ENCODE assay signal across 14 mouse cellular contexts in the genomic region with DNA sequence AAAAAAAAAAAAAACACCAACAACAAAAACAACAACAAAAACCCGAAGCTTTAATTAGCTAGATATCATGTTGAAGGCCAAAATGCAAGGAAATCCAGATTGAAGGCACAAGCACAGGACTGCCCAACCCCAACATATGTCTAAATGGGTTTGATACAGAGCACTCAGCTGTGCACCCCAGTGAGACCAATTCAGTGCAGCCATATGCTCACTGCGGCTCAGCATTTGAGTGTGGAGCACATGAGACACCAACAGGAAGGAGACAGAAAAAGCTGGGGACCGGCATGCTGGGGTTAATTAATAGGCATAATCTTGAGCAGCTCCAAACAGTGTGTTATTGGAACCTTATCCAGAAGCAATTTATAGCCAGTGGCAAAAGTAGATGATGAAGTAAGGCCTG.
DNase-seq lines count a peak whose midpoint lies in the region; ATAC-seq lines count a peak whose summit lies in the region.
"Had no signal": no experiment of that assay in that cellular context is flagged by ENCODE, and none has a peak within 500 bp of the region (broad histone marks: within the 10 kb centered on the region; RNA-seq: fewer than 3 reads in every experiment).

No protein-coding gene starts in this region.

- no peaks in the 10 kb centered on the region for H3K36me3 ChIP-seq in hindbrain, embryonic 13.5 days
- H3K36me3 ChIP-seq in hindbrain, embryonic 12.5 days, result no peaks in the 10 kb centered on the region
- H3K36me3 ChIP-seq in hindbrain, embryonic 16.5 days (ENCODE audit: control insufficient read depth, insufficient read depth, low read length), result peaks cover 2% of the 10 kb centered on the region; the same call in 1 of the 2 replicates
- H3K36me3 ChIP-seq: embryonic facial prominence, embryonic 15.5 days; kidney, embryonic 15.5 days had no signal

- WGBS in hindbrain, embryonic 13.5 days, result 64% methylated on average over 3 of the region's 3 CpGs
- 85% methylated on average over 3 of the region's 3 CpGs for WGBS in hindbrain, embryonic 12.5 days
- 64% methylated on average over 3 of the region's 3 CpGs for WGBS in hindbrain, embryonic 16.5 days

- no peaks in the 10 kb centered on the region for H3K9me3 ChIP-seq in hindbrain, embryonic 13.5 days
- no peaks in the 10 kb centered on the region for H3K9me3 ChIP-seq in hindbrain, embryonic 12.5 days (replicated peaks)
- H3K9me3 ChIP-seq in hindbrain, embryonic 16.5 days (ENCODE audit: control insufficient read depth, low read length), result no peaks in the 10 kb centered on the region
- H3K9me3 ChIP-seq: embryonic facial prominence, embryonic 15.5 days; kidney, embryonic 15.5 days had no signal

- no peak overlapping the region for H3K9ac ChIP-seq in hindbrain, embryonic 13.5 days
- no peak overlapping the region for H3K9ac ChIP-seq in hindbrain, embryonic 12.5 days
- H3K9ac ChIP-seq in hindbrain, embryonic 16.5 days (ENCODE audit: low read depth, low read length), result no peak overlapping the region
- H3K9ac ChIP-seq: embryonic facial prominence, embryonic 15.5 days; kidney, embryonic 15.5 days; lung, embryonic 14.5 days had no signal

- H3K4me2 ChIP-seq in hindbrain, embryonic 13.5 days, result no peak overlapping the region
- no peak overlapping the region for H3K4me2 ChIP-seq in hindbrain, embryonic 12.5 days (replicated peaks)
- H3K4me2 ChIP-seq in hindbrain, embryonic 16.5 days (ENCODE audit: low read length), result no peak overlapping the region
- H3K4me2 ChIP-seq: embryonic facial prominence, embryonic 15.5 days; kidney, embryonic 15.5 days; liver, embryonic 11.5 days; lung, embryonic 14.5 days had no signal

- peaks cover 4% of the 10 kb centered on the region; the same call in 1 of the 2 replicates for H3K4me1 ChIP-seq in hindbrain, embryonic 13.5 days (replicated peaks)
- no peaks in the 10 kb centered on the region for H3K4me1 ChIP-seq in hindbrain, embryonic 12.5 days
- no peaks in the 10 kb centered on the region for H3K4me1 ChIP-seq in hindbrain, embryonic 16.5 days (ENCODE audit: control insufficient read depth, insufficient read depth, low read depth, low read length)
- H3K4me1 ChIP-seq: embryonic facial prominence, embryonic 15.5 days; kidney, embryonic 15.5 days had no signal

- H3K4me3 ChIP-seq in hindbrain, embryonic 13.5 days, result no peak overlapping the region
- no peak overlapping the region for H3K4me3 ChIP-seq in hindbrain, embryonic 12.5 days
- H3K4me3 ChIP-seq in hindbrain, embryonic 16.5 days (ENCODE audit: low read length), result no peak overlapping the region
- H3K4me3 ChIP-seq: embryonic facial prominence, embryonic 15.5 days; kidney, embryonic 15.5 days had no signal

- peak; percentile 57; the same call in 1 of the 2 replicates for ATAC-seq in hindbrain, embryonic 13.5 days (ENCODE audit: low FRiP score)
- no peak for ATAC-seq in hindbrain, embryonic 12.5 days (ENCODE audit: low FRiP score)
- peak; percentile 82 for ATAC-seq in hindbrain, embryonic 16.5 days
- ATAC-seq: midbrain, embryonic 16.5 days had no signal

- DNase-seq in brain, adult 2 months (ENCODE audit: low read depth, low spot score), result peak; percentile 95
- peak; percentile 79 to 83 for DNase-seq in cerebellum, adult 18-20 months
- no peak for DNase-seq in liver
- no peak for DNase-seq in spleen, postnatal 36 days (ENCODE audit: low spot score in 2 of 2)
- DNase-seq: gastrocnemius, postnatal 14 days; lung, embryonic 14.5 days; thymus, postnatal 36 days had no signal

- H3K27me3 ChIP-seq in hindbrain, embryonic 13.5 days, result no peaks in the 10 kb centered on the region
- H3K27me3 ChIP-seq in hindbrain, embryonic 12.5 days, result no peaks in the 10 kb centered on the region
- no peaks in the 10 kb centered on the region for H3K27me3 ChIP-seq in hindbrain, embryonic 16.5 days (replicated peaks; ENCODE audit: control insufficient read depth, insufficient read depth, low read length)
- H3K27me3 ChIP-seq: embryonic facial prominence, embryonic 15.5 days; kidney, embryonic 15.5 days had no signal

- H3K27ac ChIP-seq in hindbrain, embryonic 13.5 days, result no peak overlapping the region
- H3K27ac ChIP-seq in hindbrain, embryonic 12.5 days, result no peak overlapping the region
- no peak overlapping the region for H3K27ac ChIP-seq in hindbrain, embryonic 16.5 days (ENCODE audit: low read depth, low read length)
- H3K27ac ChIP-seq: embryonic facial prominence, embryonic 15.5 days; kidney, embryonic 15.5 days had no signal

Comparison
In these comparisons a context has a peak if more than half of its experiments do, and no peak if none do; other contexts are left out.
1. DNase-seq: peak in brain, adult 2 months (single experiment) and cerebellum, adult 18-20 months (2 of 2); none in liver (single experiment) and spleen, postnatal 36 days (0 of 2).